Mouse (Mus musculus) heart, adult 10 weeks (tissue): ENCODE results near the gene Slc24a5. TPM values are rescaled to one million over a fixed set of nuclear protein-coding genes. Genes with fewer than 3 reads are reported as not detected.

ENCODE experiments used
- polyA plus RNA-seq: library from polyadenylated mRNA; stranded (reverse); fragments of 350-450 nt; fragmentation: Illumina TruSeq; extraction: RNeasy Lipid Tissue Mini Kit (QIAGEN cat#74804); gene quantifications from one replicate; pipeline ENCODE4 v1.2.3, GENCODE M21; 2014; ENCODE audit warnings: low read depth, low replicate concordance

Gene Slc24a5
- polyA plus RNA-seq = not detected

GRCm38 (mm10) chr2:125067894-125068293, at the start of gene Slc24a5:
Slc24a5 (plus strand) TSS chr2:125068124.

DNA sequence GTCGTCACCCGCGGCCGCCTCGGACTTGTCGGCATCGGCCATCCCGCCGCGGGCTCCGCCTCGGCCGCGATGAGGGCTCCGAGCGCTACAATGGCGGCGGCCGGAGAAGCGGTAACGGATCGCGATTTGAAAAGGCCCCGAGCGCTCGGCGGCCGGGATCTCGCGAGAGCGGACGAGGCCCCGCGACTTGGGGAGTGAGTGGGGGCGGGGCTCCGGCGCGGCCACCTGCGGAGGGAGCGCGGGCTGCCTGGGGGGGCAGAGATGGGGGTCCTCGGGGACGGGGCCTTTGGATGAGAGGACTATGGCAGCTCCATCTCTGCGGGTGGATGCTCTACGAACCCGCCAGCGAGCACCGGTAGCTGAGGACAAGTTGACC, 55.5 kb downstream of the Slc24a5 start, which contains the start of gene Myef2:
Myef2 (minus strand) TSS at position 185 of the 376 bp plus-strand sequence.

GRCm38 (mm10) chr2:125135903-125136811, 68.2 kb downstream of the Slc24a5 start, which contains the start of gene Ctxn2:
Ctxn2 (plus strand) TSS chr2:125136692.

Other genes starting within 250 kb of the Slc24a5 start
- gene Myef2, start 55.5 kb downstream of the Slc24a5 start, polyA plus RNA-seq = 7.7 TPM
- not detected for gene Ctxn2, start 68.6 kb downstream of the Slc24a5 start, polyA plus RNA-seq
- not detected for gene Slc12a1, start 84.4 kb downstream of the Slc24a5 start, polyA plus RNA-seq
- gene Dut, start 179.1 kb downstream of the Slc24a5 start, polyA plus RNA-seq = 33.7 TPM